Mouse (Mus musculus) kidney, adult 9 months (tissue): ENCODE results near the gene Taf1c.

Source experiments
- DNase-seq: peaks from one replicate; pipeline ENCODE4 v3.0.0; 2022

Gene Taf1c

GRCm38 (mm10) chr8:119622555-119622954, 17.5 kb upstream of the Taf1c start:
- DNase-seq: no peak

GRCm38 (mm10) chr8:119620848-119621465, 15.9 kb upstream of the Taf1c start:
- DNase-seq: no peak

DNA sequence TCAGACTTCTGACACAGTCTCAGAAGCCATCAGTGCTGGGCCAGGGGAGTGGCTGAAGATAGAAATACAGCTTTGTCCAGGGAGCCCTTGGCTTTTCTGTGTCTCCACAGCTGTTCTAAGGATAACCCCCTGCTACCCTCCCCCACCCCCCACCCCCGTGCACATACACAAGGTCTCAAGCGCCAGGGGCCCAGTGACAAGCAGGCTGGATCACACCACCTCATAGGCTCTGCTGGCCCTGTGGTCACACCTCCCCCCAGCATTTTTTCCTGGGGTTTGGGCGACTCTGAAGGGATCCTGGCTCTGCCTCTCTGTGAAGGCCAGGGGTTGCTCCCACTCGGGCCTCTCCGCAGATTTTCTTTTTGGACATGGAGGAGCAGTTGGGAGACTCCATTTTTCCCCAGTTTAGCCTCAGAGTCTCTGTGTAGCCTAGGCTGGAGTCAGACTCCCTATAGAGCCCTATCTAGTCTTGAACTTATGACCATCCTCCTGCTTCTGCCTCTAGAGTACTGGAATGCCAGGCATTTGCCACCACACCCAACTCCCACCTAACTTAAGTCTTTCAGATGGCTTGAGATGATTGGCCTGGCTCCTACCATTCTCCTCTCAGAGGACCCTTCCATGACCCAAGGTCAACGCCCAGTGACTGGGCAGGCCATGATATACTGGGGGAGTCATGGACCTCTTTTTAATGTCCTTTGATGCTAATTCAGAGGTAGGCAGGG, 15.3 kb upstream of the Taf1c start:
- no peak for DNase-seq

- DNase-seq: no peak
Observed at GRCm38 (mm10) chr8:119618887-119619286, 13.9 kb upstream of the Taf1c start.

GRCm38 (mm10) chr8:119617586-119617985, 12.6 kb upstream of the Taf1c start:
- DNase-seq: no peak

DNA sequence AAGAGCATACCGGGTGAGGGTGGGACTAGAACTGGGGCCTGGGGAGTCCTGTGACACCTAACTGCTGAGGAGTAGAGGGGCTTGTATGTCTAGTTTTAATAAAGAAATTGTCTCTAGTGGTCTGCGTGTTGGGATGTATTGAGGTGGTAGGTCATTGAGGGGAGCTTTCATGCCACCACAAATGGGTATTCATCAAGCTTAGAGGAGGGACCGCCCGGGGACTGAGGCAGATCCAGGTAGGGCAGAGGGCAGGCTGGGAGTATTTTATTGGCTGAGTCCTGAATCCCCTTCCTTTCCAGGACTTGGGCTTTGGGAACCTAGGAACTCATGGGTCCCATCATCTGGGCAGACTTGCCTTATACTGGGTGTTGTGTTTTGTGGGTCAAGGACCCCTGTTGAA, 11.8 kb upstream of the Taf1c start:
- DNase-seq: no peak

GRCm38 (mm10) chr8:119616358-119616757, 11.3 kb upstream of the Taf1c start:
- no peak for DNase-seq

DNA sequence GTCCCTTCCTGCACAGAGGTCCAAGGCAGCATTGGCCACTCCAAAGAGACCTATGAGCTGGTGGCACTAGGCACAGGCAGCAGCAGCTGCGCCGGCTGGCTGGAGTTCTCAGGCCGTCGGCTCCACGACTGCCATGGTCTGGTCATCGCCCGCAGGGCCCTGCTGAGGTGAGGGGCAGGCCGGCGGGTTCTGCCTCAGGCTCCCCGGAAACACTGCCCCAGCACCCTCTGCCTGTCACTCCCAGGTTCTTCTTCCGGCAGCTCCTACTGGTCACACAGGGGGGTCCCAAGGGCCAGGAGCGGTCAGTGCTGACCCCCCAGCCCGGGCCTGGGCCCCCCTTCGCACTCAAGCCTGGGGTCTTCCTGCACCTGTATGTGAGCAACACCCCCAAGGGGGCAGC, 10.1 kb upstream of the Taf1c start:
- no peak for DNase-seq

DNA sequence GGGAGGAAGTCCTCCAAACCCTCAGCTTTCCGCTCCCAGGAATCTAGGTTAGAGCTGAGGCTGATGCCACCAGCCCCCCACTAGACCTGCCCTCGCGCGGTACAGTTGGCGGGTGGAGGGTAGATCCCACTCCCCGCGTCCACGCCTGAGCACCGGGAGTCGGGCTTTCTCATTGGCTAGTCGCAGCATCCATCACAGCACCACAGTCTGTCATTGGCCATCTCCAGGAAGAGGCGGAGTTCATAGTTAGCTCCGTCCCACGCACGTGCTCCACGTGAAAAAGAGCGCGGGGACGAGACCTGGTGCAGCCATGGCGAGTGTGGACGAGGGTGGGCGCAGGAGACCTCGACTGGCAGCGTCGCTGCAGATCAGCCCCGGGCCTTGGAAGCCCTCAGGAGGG, 7.4 kb upstream of the Taf1c start, which contains the start of gene Adad2:
Gene Adad2 (plus strand): TSS at position 277 of the 400 bp plus-strand sequence.
- DNase-seq: no peak

- DNase-seq: no peak
Observed at GRCm38 (mm10) chr8:119606224-119606623, 1.2 kb upstream of the Taf1c start.

DNA sequence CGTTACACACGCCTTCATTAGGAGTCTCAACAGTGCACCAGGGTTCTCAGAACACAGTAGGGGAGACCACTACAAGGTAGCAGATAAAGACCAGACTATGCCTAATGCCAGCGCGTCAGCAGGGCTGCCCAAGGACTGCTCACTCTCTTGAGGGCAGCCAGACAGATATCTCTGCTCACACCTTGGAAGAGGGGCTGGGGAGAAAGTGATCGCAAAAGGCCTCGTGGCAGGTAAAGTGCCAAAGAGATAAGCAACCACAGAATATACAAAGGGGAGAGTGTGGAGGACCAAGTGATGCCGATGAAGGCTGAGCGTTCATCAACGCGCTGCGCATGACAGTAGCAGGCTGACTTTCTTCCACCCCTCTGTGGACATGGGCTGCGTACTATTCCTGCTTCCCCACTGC, 621 bp downstream of the Taf1c start:
- DNase-seq: no peak

DNA sequence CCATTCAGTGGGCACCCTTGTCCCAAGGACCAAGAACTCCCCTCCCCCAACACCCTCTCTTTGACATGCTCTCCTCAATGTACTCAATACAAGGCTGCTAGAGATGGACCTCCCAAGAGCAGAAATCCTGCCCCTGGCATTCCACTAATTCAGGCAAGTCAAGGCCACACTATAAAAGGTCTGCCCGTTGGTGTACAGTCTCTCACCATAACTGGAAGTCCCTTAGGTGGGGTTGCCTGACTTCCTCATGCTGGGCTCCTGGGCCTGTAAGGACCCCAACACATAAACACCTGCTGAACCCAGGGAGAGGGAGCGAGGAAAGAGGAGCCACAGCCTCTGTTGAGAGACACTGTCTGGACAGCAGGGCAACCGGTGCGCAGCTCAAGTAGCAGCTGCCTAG, 1.3 kb downstream of the Taf1c start:
- no peak for DNase-seq

DNA sequence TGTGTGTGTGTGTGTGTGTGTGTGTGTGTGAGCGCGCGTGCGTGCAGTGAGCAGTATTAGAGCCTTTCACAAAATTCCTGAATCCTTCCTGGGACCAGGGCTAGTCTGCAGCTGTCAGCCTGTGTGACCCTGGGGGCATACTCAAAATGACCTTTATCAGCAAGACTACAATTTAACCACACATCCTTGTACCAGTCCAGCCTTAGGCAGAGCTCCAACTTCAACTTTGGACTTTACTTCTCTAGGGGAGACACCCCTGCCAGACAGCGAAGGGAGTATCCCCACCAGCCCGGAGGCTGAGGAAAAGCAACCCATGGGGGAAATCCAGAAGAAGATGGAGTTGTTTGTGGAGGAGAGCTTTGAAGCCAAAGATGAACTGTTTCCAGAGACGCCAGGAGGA, 13.6 kb downstream of the Taf1c start:
- peak; percentile 86 for DNase-seq

GRCm38 (mm10) chr8:119590348-119590747, 14.7 kb downstream of the Taf1c start:
- DNase-seq: no peak

DNA sequence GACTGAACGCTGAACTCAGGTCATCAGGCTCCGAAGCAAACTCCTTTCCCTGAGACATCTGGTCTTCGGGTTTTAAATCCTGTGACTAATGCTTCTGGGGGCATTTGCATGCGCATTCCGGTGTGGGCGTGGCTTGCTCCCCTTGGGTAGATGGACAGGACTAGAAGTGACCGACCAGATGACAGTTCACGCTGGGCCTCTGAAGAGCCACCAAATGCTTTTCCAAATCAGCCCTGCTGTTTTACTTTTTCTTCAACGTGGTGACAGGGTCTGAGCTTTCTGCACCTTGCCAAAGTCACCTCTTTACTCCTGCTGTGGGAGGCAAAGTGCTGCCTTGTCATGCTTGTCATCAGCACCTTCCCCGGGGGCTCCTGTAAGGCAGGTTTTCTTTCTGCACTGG, 16.2 kb downstream of the Taf1c start:
- no peak for DNase-seq

DNA sequence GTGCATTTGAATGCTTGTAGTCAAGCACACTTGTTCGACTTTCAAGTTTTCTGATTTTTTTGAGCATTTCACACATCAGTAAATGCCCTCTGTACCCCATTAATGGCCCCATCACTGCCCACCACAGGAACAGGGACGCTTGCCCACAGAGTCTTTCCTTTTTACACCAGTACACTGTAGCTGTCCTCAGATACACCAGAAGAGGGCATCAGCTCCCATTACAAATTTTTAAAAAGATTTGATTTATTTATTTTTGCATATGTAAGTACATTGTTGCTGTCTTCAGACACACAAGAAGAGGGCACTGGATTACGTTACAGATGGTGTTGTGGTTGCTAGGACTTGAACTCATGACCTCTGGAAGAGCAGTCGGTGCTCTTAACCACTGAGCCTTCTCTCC, 16.7 kb downstream of the Taf1c start:
- DNase-seq: no peak

GRCm38 (mm10) chr8:119585901-119586300, 19.1 kb downstream of the Taf1c start:
- DNase-seq: no peak

- DNase-seq: no peak
Observed at GRCm38 (mm10) chr8:119580441-119581161, 24.4 kb downstream of the Taf1c start.

DNA sequence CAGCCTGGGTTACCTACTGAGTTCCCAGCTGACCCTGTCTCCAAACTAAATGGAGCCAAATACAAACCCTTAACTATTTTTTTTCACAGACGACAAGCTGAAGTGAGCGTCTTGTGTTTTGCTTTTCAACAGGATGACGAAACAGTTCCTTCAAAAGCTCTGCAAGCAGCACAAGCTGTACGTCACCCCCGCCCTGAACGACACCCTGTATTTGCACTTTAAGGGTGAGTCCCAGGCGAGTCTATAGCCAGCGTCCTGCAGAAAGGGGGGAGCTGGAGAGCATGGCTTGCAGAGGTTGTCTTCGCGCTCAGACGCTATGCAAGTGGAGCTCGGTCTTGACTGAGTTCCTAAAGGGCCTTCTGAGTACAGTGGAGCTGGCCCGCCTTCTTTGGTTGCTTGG, 25.9 kb downstream of the Taf1c start:
- DNase-seq: no peak

GRCm38 (mm10) chr8:119575366-119575726, 29.7 kb downstream of the Taf1c start:
- no peak for DNase-seq

- peak; percentile 96 for DNase-seq
Observed at GRCm38 (mm10) chr8:119574437-119575365, 30.3 kb downstream of the Taf1c start, which contains the start of the genes Hsdl1 and Dnaaf1. Gene Hsdl1 (minus strand): TSS chr8:119575183. Gene Dnaaf1 (plus strand): TSS chr8:119575235.

DNA sequence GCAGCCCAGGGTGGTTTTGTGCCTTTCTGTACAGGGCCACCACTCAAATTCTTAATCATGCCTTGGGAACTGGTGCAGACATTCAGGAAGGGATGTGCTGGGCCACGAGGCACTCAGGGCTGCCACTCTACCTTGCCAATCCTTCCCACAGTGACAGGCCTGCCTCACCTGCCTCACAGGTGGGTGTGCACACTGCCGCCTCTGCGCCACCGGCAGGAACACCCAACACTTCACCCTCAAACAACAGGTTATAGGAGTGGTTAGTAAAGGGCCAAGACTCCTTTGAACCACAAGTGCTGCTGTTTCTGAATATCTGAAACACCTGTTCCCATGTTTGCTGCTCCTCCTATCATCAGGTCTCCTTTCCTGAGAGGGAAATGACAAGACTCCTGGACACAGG, 32.6 kb downstream of the Taf1c start:
- no peak for DNase-seq

GRCm38 (mm10) chr8:119571135-119571534, 33.9 kb downstream of the Taf1c start:
- DNase-seq: no peak
